Mouse (Mus musculus) cerebellum, postnatal 14 days (tissue): ENCODE measurements at regions not wholly inside any gene's neighbourhood (a gene's known extent, or its start where the extent isn't known, plus 50 kb on each side); places are given as distances from the start of the nearest gene placed in this dataset.
"Not testable (repeated sequence)": the region's sequence is repeated elsewhere in the genome, so short reads cannot be mapped to it uniquely, and the experiment has no call there.

Experiments
- DNase-seq, 2 experiments: peaks; one replicate each; pipeline ENCODE4 v3.0.0; 2021; ENCODE audit warnings: mixed read lengths in 2 of 2

- DNase-seq: no peak
These were observed 56.8 kb downstream of the Sox1 start for GRCm38 (mm10) chr8:12451857-12452256.

- not testable (repeated sequence) for DNase-seq
These were observed 60.3 kb downstream of the Sox1 start for GRCm38 (mm10) chr8:12455376-12455775.

DNA sequence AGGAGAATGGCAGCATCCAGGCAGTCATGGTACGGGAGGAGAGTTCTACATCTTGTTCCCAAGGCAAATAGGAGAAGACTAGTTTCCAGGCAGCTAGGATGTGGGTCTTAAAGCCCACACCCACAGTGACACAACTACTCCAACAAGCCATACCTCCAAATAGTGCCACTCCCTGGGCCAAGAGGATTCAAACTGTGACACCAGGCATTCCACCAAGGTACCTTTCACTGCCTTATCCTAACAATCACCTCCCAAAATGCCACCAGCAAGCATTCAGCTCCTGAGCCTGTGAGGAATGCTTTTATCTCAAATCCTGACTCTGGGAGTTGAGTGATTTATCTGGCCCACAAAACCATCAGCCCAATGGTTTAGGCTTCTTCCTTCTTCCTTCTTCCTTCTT lies 61.2 kb downstream of the Sox1 start:
- DNase-seq: no peak

DNA sequence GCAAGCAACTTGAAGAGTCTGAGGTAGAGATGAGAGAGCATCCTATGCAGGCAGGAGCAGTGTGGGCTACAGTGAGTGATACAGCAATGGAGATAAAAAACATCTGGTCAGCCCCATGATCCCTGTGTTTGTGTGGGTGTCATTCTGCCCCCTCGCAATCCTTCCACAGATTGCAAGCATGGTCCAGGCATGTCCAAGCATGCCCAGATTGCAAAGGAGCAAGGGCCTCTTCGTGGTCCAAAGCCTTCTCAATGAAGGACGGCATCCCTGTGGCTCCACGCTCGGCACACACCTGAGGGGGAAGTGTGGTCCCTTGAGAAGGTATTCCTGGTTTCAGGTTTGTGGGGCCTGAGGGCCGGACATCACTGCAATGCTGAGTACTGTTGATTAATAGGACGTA lies 61.9 kb downstream of the Sox1 start:
- DNase-seq: no peak

- DNase-seq: no peak
These were observed 71.8 kb downstream of the Sox1 start for GRCm38 (mm10) chr8:12466845-12467244.

GRCm38 (mm10) chr8:12467386-12468326 lies 72.6 kb downstream of the Sox1 start:
- DNase-seq: peak in 1 of 2 experiments; percentile 23

- no peak for DNase-seq
These were observed 82.6 kb downstream of the Sox1 start for GRCm38 (mm10) chr8:12477449-12478401.

- DNase-seq: no peak
These were observed 86.8 kb downstream of the Sox1 start for GRCm38 (mm10) chr8:12481918-12482317.

DNA sequence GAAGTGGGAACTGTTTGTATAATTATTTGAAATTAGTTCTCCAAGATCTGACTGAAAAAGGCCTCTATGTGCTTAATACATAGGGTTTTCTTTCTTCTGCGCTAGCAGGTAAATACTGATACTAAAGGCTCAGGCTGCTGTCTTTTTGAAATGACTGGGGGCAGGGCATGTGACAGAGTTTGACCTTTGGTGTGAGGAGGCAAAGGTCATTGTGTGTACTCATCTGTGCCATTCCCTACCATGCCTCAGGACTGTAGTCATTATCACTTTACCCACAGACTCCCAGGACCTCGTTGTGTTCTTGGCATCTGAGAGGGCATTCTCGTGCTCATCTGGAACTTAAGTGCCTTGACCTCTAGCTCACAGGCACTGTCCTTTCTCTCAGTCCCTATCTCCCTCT lies 88.5 kb downstream of the Sox1 start:
- DNase-seq: no peak

DNA sequence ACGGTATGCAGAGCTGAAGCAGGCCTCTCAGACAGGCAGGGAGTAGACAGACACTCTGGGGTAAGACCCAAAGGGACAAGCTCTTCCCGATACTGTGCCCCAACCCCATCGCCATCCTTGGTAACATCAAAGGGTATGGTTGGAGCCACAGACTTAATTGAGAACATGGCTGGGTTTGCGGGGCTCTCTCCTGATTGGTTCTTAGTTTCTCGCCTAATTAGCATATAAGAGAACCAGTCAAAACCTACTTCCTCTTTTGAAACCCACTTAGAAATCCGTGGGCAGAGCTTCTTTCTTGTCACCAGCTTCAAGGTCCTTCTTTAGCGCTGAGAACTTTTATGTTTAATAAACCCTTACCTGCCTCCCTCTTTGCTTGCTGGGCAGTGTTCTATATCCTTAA lies 87.5 kb upstream of the Spaca7 start:
- no peak for DNase-seq

DNA sequence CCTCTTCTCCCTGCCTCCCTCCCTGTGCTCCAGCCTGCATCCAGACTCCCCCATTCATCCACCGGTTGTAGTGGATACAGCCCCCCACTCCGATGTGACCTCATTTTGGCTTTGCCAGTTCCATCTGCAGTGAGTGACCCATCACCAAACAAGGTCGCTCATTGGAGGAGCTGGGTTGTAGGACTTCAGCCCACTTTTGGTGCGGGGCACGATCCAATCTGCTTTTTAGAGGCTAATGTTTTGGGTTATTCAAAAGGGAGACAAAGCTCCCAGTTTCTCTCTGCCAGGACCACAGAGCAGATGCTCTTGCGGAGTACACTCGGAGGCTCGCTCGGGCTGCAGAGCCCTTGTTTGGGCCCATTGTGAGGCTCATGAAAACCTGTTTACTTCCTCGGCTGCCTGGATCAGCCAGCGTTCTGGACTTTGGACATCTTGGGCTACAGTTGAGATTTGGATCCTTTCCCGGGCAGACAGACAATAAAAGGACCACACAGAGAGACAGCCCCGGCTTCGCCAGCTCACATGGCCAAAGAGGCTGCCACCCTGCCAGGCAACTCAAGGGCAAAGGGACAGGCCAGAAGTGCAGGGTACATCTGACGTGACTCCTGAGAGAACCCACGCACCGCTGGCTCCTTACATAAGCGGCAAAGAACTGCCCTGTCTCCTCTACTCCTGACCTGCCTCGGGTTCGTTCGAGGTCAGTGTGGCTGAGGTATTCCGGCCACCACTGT lies 86.3 kb upstream of the Spaca7 start:
- DNase-seq: peak; percentile 78 to 81

- DNase-seq: no peak
These were observed 85.6 kb upstream of the Spaca7 start for GRCm38 (mm10) chr8:12487201-12487600.

DNA sequence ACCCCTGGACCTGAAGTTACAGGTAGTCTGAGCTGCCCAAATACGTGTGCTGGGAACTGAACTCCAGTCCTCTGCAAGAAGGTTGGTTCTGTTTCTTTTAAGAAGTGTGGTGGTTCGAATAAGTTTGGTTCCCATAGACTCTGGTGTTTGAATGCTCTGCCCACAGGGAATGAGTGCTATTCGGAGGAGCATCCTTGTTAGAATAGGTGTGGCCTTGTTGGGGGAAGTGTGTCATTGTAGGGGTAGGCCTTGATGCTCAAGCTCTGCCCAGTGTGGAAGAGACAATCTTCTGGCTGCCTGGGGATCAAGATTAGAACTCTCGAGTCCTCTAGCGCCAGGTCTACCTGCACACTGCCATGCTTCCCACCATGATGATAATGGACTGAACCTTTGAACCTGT lies 83.6 kb upstream of the Spaca7 start:
- DNase-seq: no peak

GRCm38 (mm10) chr8:12491472-12491871 lies 81.4 kb upstream of the Spaca7 start:
- DNase-seq: no peak

DNA sequence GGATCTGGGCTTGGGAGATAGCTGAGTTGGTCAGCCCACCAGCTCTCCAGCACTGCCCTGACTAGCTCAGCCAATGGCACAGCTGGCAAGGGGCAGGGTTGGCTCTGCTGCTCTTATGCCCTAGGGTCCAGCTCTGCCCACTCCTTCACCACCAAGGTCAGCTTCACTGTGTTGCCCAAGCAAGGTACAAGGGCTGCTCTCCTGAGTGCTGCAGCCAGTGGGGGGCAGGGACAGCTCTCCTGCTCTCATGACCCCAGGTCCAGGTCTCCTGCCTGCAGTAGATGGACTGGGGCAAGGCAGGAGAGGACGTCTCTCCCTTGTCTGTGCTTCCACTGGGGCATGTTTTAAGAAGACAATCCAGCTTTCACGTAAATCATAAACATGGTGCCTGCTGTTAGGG lies 80.4 kb upstream of the Spaca7 start:
- no peak for DNase-seq

DNA sequence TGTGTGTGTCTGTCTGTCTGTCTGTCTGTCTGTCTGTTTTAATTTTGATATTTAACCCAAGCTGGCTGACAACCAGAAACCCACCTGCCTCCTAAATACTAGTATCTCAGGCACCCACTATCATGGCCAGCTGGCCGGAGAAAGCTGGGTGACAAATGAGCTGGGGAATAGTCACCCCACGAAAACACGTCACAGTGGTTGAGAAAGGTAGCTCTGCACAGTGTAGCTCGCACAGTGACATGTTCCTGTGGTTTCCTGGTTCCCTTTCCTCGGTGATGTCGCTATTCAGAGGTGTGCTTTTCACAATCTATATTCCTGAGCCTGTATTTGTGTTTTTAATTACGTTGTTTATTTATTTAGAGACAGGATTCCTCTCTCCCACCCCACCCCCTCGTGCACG lies 78.3 kb upstream of the Spaca7 start:
- no peak for DNase-seq

DNA sequence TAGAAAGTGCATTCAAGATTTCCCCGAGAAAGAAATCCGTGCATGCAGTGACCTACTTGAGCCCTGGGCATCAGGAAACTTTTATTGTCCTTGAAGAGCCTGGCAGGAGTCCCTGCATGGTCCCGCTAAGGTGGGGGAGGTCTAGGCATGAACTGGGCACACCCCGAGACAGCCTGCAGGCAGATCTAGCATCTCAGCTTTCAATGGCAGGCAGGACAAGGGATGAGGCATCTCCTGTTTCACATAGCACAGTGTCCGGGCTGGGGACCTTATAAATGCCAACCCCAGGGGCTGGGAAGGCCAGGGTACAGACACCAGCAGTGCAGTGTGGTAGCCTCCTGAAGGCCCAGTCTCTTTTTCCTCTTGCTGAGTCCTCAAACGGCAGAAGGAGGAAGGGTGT lies 75.4 kb upstream of the Spaca7 start:
- no peak for DNase-seq

- DNase-seq: no peak
These were observed 73.2 kb upstream of the Spaca7 start for GRCm38 (mm10) chr8:12499658-12500057.

DNA sequence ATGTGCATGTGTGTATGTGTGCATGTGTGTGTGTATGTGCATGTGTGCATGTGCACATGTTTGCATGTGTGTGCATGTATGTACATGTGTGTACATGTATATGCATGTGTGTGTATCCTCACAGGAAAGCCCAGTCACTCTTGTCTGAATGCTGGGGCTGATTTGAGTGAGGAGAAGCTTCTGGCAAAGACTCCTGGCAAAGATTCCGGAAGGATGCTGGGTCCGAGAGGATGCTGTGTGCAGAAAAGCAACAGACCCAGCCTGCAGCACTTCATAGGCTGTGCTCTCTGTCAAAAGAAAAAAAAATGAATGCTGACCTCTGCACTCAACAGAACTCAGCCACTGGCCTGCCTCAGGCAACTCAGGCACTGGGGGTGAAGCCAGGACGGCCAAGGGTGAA lies 72.5 kb upstream of the Spaca7 start:
- DNase-seq: peak in 1 of 2 experiments; percentile 46

- no peak for DNase-seq
These were observed 71.0 kb upstream of the Spaca7 start for GRCm38 (mm10) chr8:12501824-12502223.

GRCm38 (mm10) chr8:12502321-12502775 lies 70.5 kb upstream of the Spaca7 start:
- DNase-seq: peak in 1 of 2 experiments; percentile 55

DNA sequence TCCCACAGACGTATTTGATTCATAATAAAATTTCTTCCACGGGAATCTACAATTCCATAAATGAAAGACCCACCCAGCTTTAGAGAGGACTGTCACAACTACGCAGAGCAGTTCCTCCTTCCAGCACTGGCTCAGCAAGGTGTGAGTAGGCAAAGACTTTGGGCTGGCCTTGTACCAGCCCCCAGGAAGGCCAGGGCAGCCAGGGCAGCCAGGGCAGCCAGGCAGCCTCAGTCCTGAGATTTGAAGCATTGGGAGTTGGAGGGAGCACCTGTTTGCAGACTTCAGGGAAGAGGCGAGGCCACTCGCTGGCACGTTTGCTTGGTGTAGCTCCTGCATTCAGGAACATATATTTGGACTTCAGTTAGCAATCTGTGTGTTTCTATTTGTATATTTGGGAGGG lies 70.0 kb upstream of the Spaca7 start:
- DNase-seq: no peak

DNA sequence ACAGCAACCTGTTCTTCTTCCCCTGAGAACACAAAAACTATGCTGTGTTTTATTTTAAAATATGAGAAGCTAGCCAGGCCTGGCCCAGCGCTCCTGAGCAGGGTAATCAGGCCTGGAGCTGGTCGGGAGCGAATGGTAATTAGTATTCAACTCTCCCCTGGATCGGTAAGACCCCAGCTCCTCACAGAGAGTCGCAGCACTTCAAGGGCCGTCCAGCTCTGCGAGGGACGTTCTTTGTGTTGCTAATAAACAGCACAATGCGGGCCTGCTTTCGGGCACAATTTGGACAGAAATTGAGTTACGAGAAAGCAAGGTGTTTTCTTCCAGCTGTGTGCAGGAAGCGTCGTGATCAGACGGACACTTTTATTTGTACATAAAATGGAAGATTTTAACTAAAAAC lies 69.5 kb upstream of the Spaca7 start:
- no peak for DNase-seq
